Mouse (Mus musculus) liver, postnatal 0 days (tissue): ENCODE data around the gene Adnp. TPM values are rescaled to one million over a fixed set of nuclear protein-coding genes. Genes with fewer than 3 reads are reported as not detected.
A peak's percentile ranks its signal among the peaks of the same experiment; 100 is the strongest.

Source experiments
- ATAC-seq: fragments of 200-750 bp; cut with Nextera tagmentation; 2 replicates; pipeline ENCODE4 v1.8.0; 2017; ENCODE audit warnings: mild to moderate bottlenecking, moderate library complexity
- DNase-seq: peaks from one replicate; pipeline ENCODE4 v3.0.0-alpha.2; 2016
- H3K27ac ChIP-seq: fragments of 300-500 bp; sonication (generic); 2 replicates; pipeline ENCODE4 v1.5.1; 2014; ENCODE audit warnings: antibody characterized with exemption, moderate library complexity, mild to moderate bottlenecking, low read depth
- H3K27me3 ChIP-seq: fragments of 300-500 bp; sonication (generic); 2 replicates; pipeline ENCODE4 v1.6.1; 2014; ENCODE audit warnings: low read length, control low read depth, mixed read lengths; ENCODE audit not compliant: insufficient read depth
- H3K36me3 ChIP-seq: fragments of 300-500 bp; sonication (generic); replicated peaks from 2 replicates; pipeline ENCODE4 v1.6.1; 2014; ENCODE audit warnings: mild to moderate bottlenecking, control low read depth, low read length, moderate library complexity, mixed read lengths; ENCODE audit not compliant: insufficient read depth
- H3K4me1 ChIP-seq: fragments of 300-500 bp; sonication (generic); 2 replicates; pipeline ENCODE4 v1.6.1; 2014; ENCODE audit warnings: antibody characterized with exemption, mild to moderate bottlenecking, control low read depth; ENCODE audit not compliant: insufficient read depth
- H3K4me2 ChIP-seq: fragments of 300-500 bp; sonication (generic); 2 replicates; pipeline ENCODE4 v1.6.1; 2014; ENCODE audit warnings: low read depth, mild to moderate bottlenecking, low read length, moderate library complexity, mixed read lengths
- H3K4me3 ChIP-seq: fragments of 300-500 bp; sonication (generic); 2 replicates; pipeline ENCODE4 v1.5.1; 2014; ENCODE audit warnings: low read depth, low read length
- H3K9ac ChIP-seq: fragments of 300-500 bp; sonication (generic); replicated peaks from 2 replicates; pipeline ENCODE4 v1.6.1; 2014; ENCODE audit warnings: mild to moderate bottlenecking, moderate library complexity
- H3K9me3 ChIP-seq: fragments of 300-500 bp; sonication (generic); 2 replicates; pipeline ENCODE4 v1.6.1; 2016; ENCODE audit warnings: mild to moderate bottlenecking, control low read depth, low read length, mixed read lengths
- CTCF ChIP-seq: sonication (generic); IDR thresholded peaks from 2 replicates; pipeline ENCODE4 v1.5.1; 2016; ENCODE audit warnings: antibody characterized with exemption, low read depth
- EP300 ChIP-seq: IDR thresholded peaks from 2 replicates; pipeline ENCODE4 v1.6.1; 2016; ENCODE audit warnings: antibody characterized with exemption, low read depth, mild to moderate bottlenecking
- WGBS: fragments of 180-500 bp; shearing (Covaris S2); extraction: QIAGEN DNeasy Blood & Tissue Kit; methylation state at CpG from one replicate; pipeline ENCODE4 v1.1.7; 2014; ENCODE audit not compliant: insufficient replicate concordance; 5-methylcytosine and 5-hydroxymethylcytosine counted together
- polyA plus RNA-seq: library from polyadenylated mRNA; unstranded; fragments of >200 nt; fragmentation: Nextera tagmentation; extraction: Ambion mirVana; gene quantifications from 2 replicates; pipeline ENCODE4 v1.2.1, GENCODE M21; 2015

The Adnp gene
- polyA plus RNA-seq, 1 experiment from 2014 or later, result 3.5 TPM

- H3K27me3 ChIP-seq, result no peaks in the 10 kb centered on the region
- peak overlapping the region; percentile 96 for H3K9ac ChIP-seq
- H3K9me3 ChIP-seq, result no peaks in the 10 kb centered on the region
- no peak overlapping the region for H3K27ac ChIP-seq
- TF ChIP-seq CTCF (no peak), EP300 (no peak)
- H3K4me1 ChIP-seq, result peaks cover 28% of the 10 kb centered on the region
- WGBS, result 52% methylated on average over 33 of the region's 33 CpGs
- H3K36me3 ChIP-seq, result peaks cover 4% of the 10 kb centered on the region
- H3K4me2 ChIP-seq, result peak overlapping the region; percentile 98
- peak overlapping the region; percentile 97 for H3K4me3 ChIP-seq
- DNase-seq (no peak), ATAC-seq (no peak)
Measured at GRCm38 (mm10) chr2:168231471-168231829, 24.5 kb upstream of the Adnp start.

- TF ChIP-seq EP300, result no peak
- TF ChIP-seq CTCF, result no peak
- peaks cover 28% of the 10 kb centered on the region for H3K4me1 ChIP-seq
- no peaks in the 10 kb centered on the region for H3K27me3 ChIP-seq
- WGBS, result under 1% methylated on average over 72 of the region's 105 CpGs
- peak; percentile 62 for ATAC-seq
- peak overlapping the region; percentile 96 for H3K9ac ChIP-seq
- no peak for DNase-seq
- H3K9me3 ChIP-seq, result no peaks in the 10 kb centered on the region
- peak overlapping the region; percentile 86 for H3K27ac ChIP-seq
- H3K4me3 ChIP-seq, result peak overlapping the region; percentile 97
- peak overlapping the region; percentile 98 for H3K4me2 ChIP-seq
- peaks cover 9% of the 10 kb centered on the region for H3K36me3 ChIP-seq
Measured at GRCm38 (mm10) chr2:168230773-168231470, 24.0 kb upstream of the Adnp start.

GRCm38 (mm10) chr2:168230026-168230728 lies 23.3 kb upstream of the Adnp start, which contains the start of the genes Gm20716, Dpm1 and Mocs3:
Gene Gm20716 (minus strand): TSS chr2:168230364.
Gene Dpm1 (minus strand): TSS chr2:168230591.
Gene Mocs3 (plus strand): TSS chr2:168230622.
- Histone ChIP-seq H3K9ac (peak within 1 kb of the TSS; percentile 96), H3K4me3 (peak within 1 kb of the TSS; percentile 97), H3K36me3 (peaks cover 16% of the 10 kb centered on the region), H3K4me1 (peaks cover 28% of the 10 kb centered on the region), H3K9me3 (no peaks in the 10 kb centered on the region), H3K27ac (peak within 1 kb of the TSS; percentile 86), H3K27me3 (no peaks in the 10 kb centered on the region), H3K4me2 (peak within 1 kb of the TSS; percentile 98)
- under 1% methylated on average over 62 of the region's 73 CpGs for WGBS
- peak; percentile 89 for DNase-seq
- TF ChIP-seq CTCF (no peak), EP300 (peak; percentile 54; the same call in 1 of the 2 replicates)
- ATAC-seq, result peak; percentile 85

GRCm38 (mm10) chr2:168229116-168230025 lies 22.5 kb upstream of the Adnp start:
- H3K27me3 ChIP-seq, result no peaks in the 10 kb centered on the region
- TF ChIP-seq EP300, result no peak
- H3K27ac ChIP-seq, result peak overlapping the region; percentile 86
- peaks cover 28% of the 10 kb centered on the region for H3K4me1 ChIP-seq
- 11% methylated on average over 41 of the region's 41 CpGs for WGBS
- peaks cover 24% of the 10 kb centered on the region for H3K36me3 ChIP-seq
- no peaks in the 10 kb centered on the region for H3K9me3 ChIP-seq
- ATAC-seq (peak; percentile 60), DNase-seq (peak; percentile 69)
- peak overlapping the region; percentile 96 for H3K9ac ChIP-seq
- peak overlapping the region; percentile 98 for H3K4me2 ChIP-seq
- peak overlapping the region; percentile 97 for H3K4me3 ChIP-seq

GRCm38 (mm10) chr2:168223326-168223725 lies 16.4 kb upstream of the Adnp start:
- Histone ChIP-seq H3K9ac (no peak overlapping the region), H3K27me3 (no peaks in the 10 kb centered on the region), H3K4me2 (no peak overlapping the region), H3K4me1 (peaks cover 5% of the 10 kb centered on the region), H3K9me3 (no peaks in the 10 kb centered on the region), H3K27ac (no peak overlapping the region), H3K36me3 (peaks cover 73% of the 10 kb centered on the region), H3K4me3 (no peak overlapping the region)
- TF ChIP-seq EP300 (no peak), CTCF (no peak)
- DNase-seq (no peak), ATAC-seq (no peak)
- 81% methylated on average over 6 of the region's 6 CpGs for WGBS
